Mouse (Mus musculus): ENCODE data around the gene Prep.
"Not testable (repeated sequence)": the region's sequence is repeated elsewhere in the genome, so short reads cannot be mapped to it uniquely, and the experiment has no call there.

DNA sequence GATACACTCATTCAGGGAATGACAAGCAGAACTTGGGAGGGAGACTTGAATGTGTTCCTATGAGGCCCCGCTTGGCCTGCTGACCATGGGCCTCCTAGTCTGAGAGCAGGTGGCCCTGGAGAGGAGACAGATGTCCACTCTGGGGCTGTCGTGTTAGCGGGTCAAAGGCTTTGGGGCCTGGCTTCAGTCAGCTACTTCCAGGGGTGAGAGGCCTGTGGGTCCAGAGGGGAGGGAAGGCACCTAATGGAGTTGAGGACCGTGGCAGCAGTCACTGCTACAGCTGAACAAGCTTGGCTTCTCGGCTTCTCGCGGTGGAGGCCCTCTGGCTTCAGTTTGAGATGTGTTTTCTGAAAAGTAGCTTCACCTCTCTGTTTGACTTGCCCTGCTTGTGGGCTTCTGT, 17.0 kb downstream of the Prep start:
- not testable (repeated sequence) for TF ChIP-seq MYOG (IDR thresholded peaks at IDR 0.05; ENCODE audit: control insufficient read depth in 1 of 3, insufficient read depth in 1 of 3, insufficient read length in 2 of 3, low read depth in 2 of 3); E2F4 (IDR thresholded peaks at IDR 0.05; ENCODE audit: insufficient read depth); SRF (IDR thresholded peaks at IDR 0.05; ENCODE audit: control insufficient read depth, insufficient read length, low read depth); POLR2A (IDR thresholded peaks at IDR 0.05; ENCODE audit: insufficient read length, low read depth); POLR2AphosphoS2 (IDR thresholded peaks at IDR 0.05; ENCODE audit: insufficient read length, low read depth); REST (IDR thresholded peaks at IDR 0.05; ENCODE audit: insufficient read depth, insufficient read length); MAX (IDR thresholded peaks at IDR 0.05; ENCODE audit: low read depth); CEBPB (IDR thresholded peaks at IDR 0.05; ENCODE audit: insufficient read depth, poor library complexity, severe bottlenecking); TCF3 (IDR thresholded peaks at IDR 0.05; ENCODE audit: insufficient read length, low read depth)
